Mouse (Mus musculus) megakaryocyte, embryonic 14.5 days (primary cell): ENCODE data around the gene 1700001C02Rik.

Experiments used
- FLI1 ChIP-seq: IDR thresholded peaks from 2 replicates; pipeline ENCODE4 v1.6.1; 2012; ENCODE audit warnings: low read length, inconsistent platforms, mixed read lengths
- GATA1 ChIP-seq: IDR thresholded peaks from 3 replicates; pipeline ENCODE4 v1.6.1; 2012; ENCODE audit warnings: mixed read lengths, low read length, inconsistent platforms, borderline replicate concordance

GRCm38 (mm10) chr5:30470454-30470853 lies 4.6 kb downstream of the 1700001C02Rik start:
- TF ChIP-seq GATA1 (no peak), FLI1 (no peak)
